Mouse (Mus musculus): ENCODE measurements at regions not wholly inside any gene's neighbourhood (a gene's known extent, or its start where the extent isn't known, plus 50 kb on each side); places are given as distances from the start of the nearest gene placed in this dataset.

GRCm38 (mm10) chr15:62166786-62167185 lies 1244.0 kb upstream of the A1bg start:
- DNase-seq (ENCODE audit: inconsistent ontology term), result no peak

GRCm38 (mm10) chr15:62165826-62166500 lies 1243.2 kb upstream of the A1bg start:
- DNase-seq (ENCODE audit: inconsistent ontology term), result no peak

- no peak for DNase-seq (ENCODE audit: inconsistent ontology term)
Measured at GRCm38 (mm10) chr15:62164766-62165410, 1242.1 kb upstream of the A1bg start.

- no peak for DNase-seq (ENCODE audit: inconsistent ontology term)
Measured at GRCm38 (mm10) chr15:62163203-62163602, 1240.4 kb upstream of the A1bg start.

- no peak for DNase-seq (ENCODE audit: inconsistent ontology term)
Measured at GRCm38 (mm10) chr15:62162648-62163194, 1239.9 kb upstream of the A1bg start.

GRCm38 (mm10) chr15:62161975-62162647 lies 1239.3 kb upstream of the A1bg start:
- DNase-seq (ENCODE audit: inconsistent ontology term), result peak; percentile 37

GRCm38 (mm10) chr15:62161061-62161460 lies 1238.2 kb upstream of the A1bg start:
- DNase-seq (ENCODE audit: inconsistent ontology term), result no peak

GRCm38 (mm10) chr15:62158875-62159675 lies 1236.3 kb upstream of the A1bg start:
- no peak for DNase-seq (ENCODE audit: inconsistent ontology term)

GRCm38 (mm10) chr15:62157200-62158033 lies 1234.6 kb upstream of the A1bg start:
- DNase-seq (ENCODE audit: inconsistent ontology term), result no peak

- no peak for DNase-seq (ENCODE audit: inconsistent ontology term)
Measured at GRCm38 (mm10) chr15:62153222-62153621, 1230.4 kb upstream of the A1bg start.

GRCm38 (mm10) chr15:62152133-62152532 lies 1229.3 kb upstream of the A1bg start:
- no peak for DNase-seq (ENCODE audit: inconsistent ontology term)

GRCm38 (mm10) chr15:62151690-62152089 lies 1228.9 kb upstream of the A1bg start:
- DNase-seq (ENCODE audit: inconsistent ontology term), result no peak

- DNase-seq (ENCODE audit: inconsistent ontology term), result no peak
Measured at GRCm38 (mm10) chr15:62150296-62150695, 1227.5 kb upstream of the A1bg start.

- DNase-seq (ENCODE audit: inconsistent ontology term), result no peak
Measured at GRCm38 (mm10) chr15:62148680-62149237, 1225.9 kb upstream of the A1bg start.

GRCm38 (mm10) chr15:62147343-62147953 lies 1224.6 kb upstream of the A1bg start:
- no peak for DNase-seq (ENCODE audit: inconsistent ontology term)

GRCm38 (mm10) chr15:62145643-62146285 lies 1223.0 kb upstream of the A1bg start:
- DNase-seq (ENCODE audit: inconsistent ontology term), result no peak

- no peak for DNase-seq (ENCODE audit: inconsistent ontology term)
Measured at GRCm38 (mm10) chr15:62144776-62145564, 1222.2 kb upstream of the A1bg start.

- DNase-seq (ENCODE audit: inconsistent ontology term), result no peak
Measured at GRCm38 (mm10) chr15:62139859-62140258, 1217.0 kb upstream of the A1bg start.

GRCm38 (mm10) chr15:62139192-62139591 lies 1216.4 kb upstream of the A1bg start:
- DNase-seq (ENCODE audit: inconsistent ontology term), result no peak

Data from Muller cell, postnatal 12 days (primary cell).